ENCODE assay signal across 25 mouse cellular contexts in the genomic region with DNA sequence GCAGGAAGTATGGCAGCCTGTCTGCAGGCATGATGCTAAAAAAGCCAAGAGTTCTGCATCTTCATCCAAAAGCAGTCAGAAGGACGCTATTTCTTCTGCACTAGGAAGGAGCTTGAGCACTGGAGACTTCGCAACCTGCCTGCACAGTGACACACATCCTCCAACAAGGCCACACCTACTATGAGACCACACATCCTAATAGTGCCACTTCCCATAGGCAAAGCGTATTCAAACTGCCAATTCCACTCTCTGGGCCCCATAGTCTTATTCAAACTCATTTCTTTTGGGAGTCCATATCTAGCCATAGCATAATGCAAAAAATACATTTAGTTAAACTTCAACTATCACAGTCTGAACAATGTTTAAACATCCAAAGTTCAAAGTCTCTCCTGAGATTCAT.
"Had no signal": no experiment of that assay in that cellular context is flagged by ENCODE, and none has a peak within 500 bp of the region (broad histone marks: within the 10 kb centered on the region; RNA-seq: fewer than 3 reads in every experiment).

No protein-coding gene starts in this region.

- H3K4me2 ChIP-seq: heart, embryonic 11.5 days; heart, embryonic 13.5 days; heart, embryonic 15.5 days; hindbrain, embryonic 13.5 days; hindbrain, embryonic 15.5 days; kidney, embryonic 15.5 days; limb, embryonic 13.5 days; limb, embryonic 15.5 days; liver, embryonic 12.5 days had no signal

- H3K27ac ChIP-seq: heart, embryonic 13.5 days; heart, embryonic 15.5 days; hindbrain, embryonic 13.5 days; hindbrain, embryonic 15.5 days; hindbrain, postnatal 0 days; kidney, embryonic 15.5 days; kidney, postnatal 0 days; limb, embryonic 13.5 days; limb, embryonic 15.5 days; liver, embryonic 12.5 days; liver, embryonic 14.5 days had no signal

- H3K9me3 ChIP-seq: heart, embryonic 13.5 days; heart, embryonic 15.5 days; hindbrain, embryonic 13.5 days; hindbrain, embryonic 15.5 days; kidney, embryonic 15.5 days; limb, embryonic 13.5 days; limb, embryonic 15.5 days; liver, embryonic 12.5 days had no signal

- H3K4me1 ChIP-seq: heart, embryonic 13.5 days; heart, embryonic 15.5 days; hindbrain, embryonic 13.5 days; hindbrain, embryonic 15.5 days; kidney, embryonic 15.5 days; limb, embryonic 13.5 days; limb, embryonic 15.5 days; liver, embryonic 12.5 days had no signal

- H3K27me3 ChIP-seq: heart, embryonic 13.5 days; heart, embryonic 15.5 days; hindbrain, embryonic 13.5 days; hindbrain, embryonic 15.5 days; kidney, embryonic 15.5 days; limb, embryonic 13.5 days; limb, embryonic 15.5 days; liver, embryonic 12.5 days had no signal

- H3K4me3 ChIP-seq: heart, embryonic 13.5 days; heart, embryonic 15.5 days; hindbrain, embryonic 13.5 days; hindbrain, embryonic 15.5 days; kidney, embryonic 15.5 days; limb, embryonic 13.5 days; limb, embryonic 15.5 days; liver, embryonic 12.5 days had no signal

- H3K36me3 ChIP-seq: heart, embryonic 13.5 days; heart, embryonic 15.5 days; hindbrain, embryonic 13.5 days; hindbrain, embryonic 15.5 days; kidney, embryonic 15.5 days; limb, embryonic 13.5 days; limb, embryonic 15.5 days; liver, embryonic 12.5 days had no signal

- H3K9ac ChIP-seq: heart, embryonic 13.5 days; heart, embryonic 15.5 days; hindbrain, embryonic 13.5 days; hindbrain, embryonic 15.5 days; kidney, embryonic 15.5 days; limb, embryonic 13.5 days; limb, embryonic 15.5 days; liver, embryonic 12.5 days; liver, embryonic 14.5 days had no signal

- ATAC-seq: hindbrain, postnatal 0 days; liver, embryonic 12.5 days had no signal

- DNase-seq: gastrocnemius, postnatal 14 days; gastrocnemius, postnatal 36 days; heart, adult 18-20 months; heart, postnatal 14 days; heart, postnatal 36 days; kidney, adult 11 months; kidney, adult 2 months; kidney, adult 9 months; kidney, postnatal 14 days; kidney, postnatal 36 days; layer of hippocampus, adult 9-11 months; layer of hippocampus, postnatal 36 days; left cerebral cortex, postnatal 4 days had no signal
